Mouse (Mus musculus) C2C12 (cell line): ENCODE data around the gene Fpr2.

Experiments
- CEBPB ChIP-seq: IDR thresholded peaks from one replicate; pipeline ENCODE4 v1.6.1; 2011; ENCODE audit warnings: low read depth, mild to moderate bottlenecking, control low read depth, moderate library complexity
- CTCF ChIP-seq: IDR thresholded peaks from one replicate; pipeline ENCODE4 v1.5.1; 2011; ENCODE audit not compliant: control insufficient read depth, insufficient read depth, insufficient read length
- FOSL1 ChIP-seq: IDR thresholded peaks from one replicate; pipeline ENCODE4 v1.8.0; 2011; ENCODE audit warnings: mild to moderate bottlenecking, low read length; ENCODE audit not compliant: poor library complexity, insufficient read depth, severe bottlenecking
- MAX ChIP-seq: IDR thresholded peaks from one replicate; pipeline ENCODE4 v1.6.1; 2011; ENCODE audit warnings: mild to moderate bottlenecking, control low read depth
- MYOD1 ChIP-seq: IDR thresholded peaks from one replicate; pipeline ENCODE4 v1.6.1; 2011; ENCODE audit warnings: low read depth; ENCODE audit not compliant: control insufficient read depth, insufficient read length
- MYOG ChIP-seq: IDR thresholded peaks from one replicate; pipeline ENCODE4 v1.6.1; 2011; ENCODE audit not compliant: control insufficient read depth, insufficient read length; ENCODE audit errors: extremely low read depth
- USF1 ChIP-seq: IDR thresholded peaks from one replicate; pipeline ENCODE4 v1.6.1; 2011; ENCODE audit warnings: low read depth, mild to moderate bottlenecking, control low read depth, moderate library complexity

DNA sequence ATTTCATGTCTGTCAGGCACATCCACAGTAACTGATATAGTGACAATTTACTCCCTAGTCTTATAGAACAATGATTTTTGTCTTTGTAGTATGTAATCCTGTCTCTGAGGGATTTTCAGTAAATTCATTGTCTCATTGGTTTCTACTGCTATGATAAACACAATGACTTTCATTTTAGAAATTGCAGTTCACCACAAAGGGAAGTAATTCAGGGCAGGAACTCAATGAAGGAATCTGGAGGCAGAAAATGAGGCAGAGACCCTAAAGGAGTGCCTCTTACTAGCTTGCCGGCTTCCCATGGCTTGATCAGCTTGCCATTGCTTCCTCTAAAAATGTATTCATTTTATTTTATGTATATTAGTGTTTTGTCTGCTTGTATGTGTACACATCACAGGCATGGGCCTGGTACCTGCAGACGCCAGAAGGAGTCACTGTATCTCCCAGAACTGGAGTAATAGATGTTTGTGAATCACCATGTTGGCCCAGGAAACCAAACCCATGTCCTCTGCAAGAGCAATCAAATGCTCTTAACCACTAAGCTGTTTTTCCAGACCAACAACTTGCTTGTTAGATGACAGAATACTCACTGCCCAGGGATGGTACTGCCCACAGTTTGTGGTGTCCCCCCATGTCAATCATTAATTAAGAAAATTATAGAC lies 16.6 kb upstream of the Fpr2 start:
- TF ChIP-seq USF1 (no peak), CEBPB (no peak), CTCF (no peak), MAX (no peak), MYOD1 (no peak), MYOG (no peak), FOSL1 (no peak)
